Mouse (Mus musculus): ENCODE results near the gene Traf4. TPM values are rescaled to one million over a fixed set of nuclear protein-coding genes. Genes with fewer than 3 reads are reported as not detected.
A peak's percentile ranks its signal among the peaks of the same experiment; 100 is the strongest.
"Not testable (repeated sequence)": the region's sequence is repeated elsewhere in the genome, so short reads cannot be mapped to it uniquely, and the experiment has no call there.

Gene Traf4
- polyA plus RNA-seq, 1 experiment from 2014 or later = 73.9 TPM

DNA sequence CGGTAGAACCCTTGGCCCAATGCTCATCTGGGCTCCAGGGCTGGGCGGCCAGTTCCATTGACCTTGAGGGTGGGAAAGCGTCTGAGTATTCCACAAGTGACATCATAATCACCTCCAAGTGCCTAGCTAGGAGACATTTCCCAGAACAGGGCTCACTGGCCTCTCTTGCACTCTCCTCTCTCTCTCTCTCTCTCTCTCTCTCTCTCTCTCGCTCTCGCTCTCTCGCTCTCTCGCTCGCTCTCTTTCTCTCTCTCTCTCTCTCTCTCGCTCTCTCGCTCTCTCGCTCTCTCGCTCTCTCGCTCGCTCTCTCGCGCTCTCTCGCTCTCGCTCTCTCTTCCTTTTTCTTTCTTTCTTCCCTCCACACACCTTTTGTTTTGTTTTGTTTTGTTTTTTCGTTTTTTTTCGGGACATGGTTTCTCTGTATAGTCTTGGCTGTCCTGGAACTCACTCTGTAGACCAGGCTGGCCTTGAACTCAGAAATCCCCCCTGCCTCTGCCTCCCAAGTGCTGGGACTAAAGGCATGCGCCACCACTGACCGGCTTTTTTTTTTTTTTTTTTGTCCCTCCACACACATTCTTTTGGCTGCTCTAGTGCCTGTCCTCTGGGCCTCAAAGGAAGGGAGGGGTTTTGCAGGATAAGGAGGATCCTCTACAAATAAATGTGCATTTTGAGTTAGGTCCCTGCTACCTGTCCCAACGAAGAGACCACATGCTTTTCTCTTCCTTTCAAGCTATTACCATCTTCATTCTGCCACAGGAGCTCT lies 29.9 kb upstream of the Traf4 start:
- no peaks in the 10 kb centered on the region for H3K27me3 ChIP-seq (replicated peaks; ENCODE audit: control insufficient read depth, insufficient read depth, low read length)
- H3K36me3 ChIP-seq (ENCODE audit: control insufficient read depth, insufficient read depth, low read length) = 0 out of 2 replicates have a peak, but pooled peaks cover 7% of the 10 kb centered on the region
- 57% methylated on average over 23 of the region's 23 CpGs for WGBS
- no peak overlapping the region for H3K27ac ChIP-seq (ENCODE audit: low read length)
- H3K9ac ChIP-seq (ENCODE audit: low read depth, low read length) = peak overlapping the region; percentile 58
- ATAC-seq = no peak
- peak overlapping the region; percentile 67 for H3K4me2 ChIP-seq (ENCODE audit: low read depth, low read length)
- H3K4me3 ChIP-seq (ENCODE audit: low read length) = peak overlapping the region; percentile 57
- peaks cover 13% of the 10 kb centered on the region for H3K4me1 ChIP-seq (ENCODE audit: control insufficient read depth, insufficient read depth, low read length)
- H3K9me3 ChIP-seq (ENCODE audit: control insufficient read depth, low read length) = no peaks in the 10 kb centered on the region

DNA sequence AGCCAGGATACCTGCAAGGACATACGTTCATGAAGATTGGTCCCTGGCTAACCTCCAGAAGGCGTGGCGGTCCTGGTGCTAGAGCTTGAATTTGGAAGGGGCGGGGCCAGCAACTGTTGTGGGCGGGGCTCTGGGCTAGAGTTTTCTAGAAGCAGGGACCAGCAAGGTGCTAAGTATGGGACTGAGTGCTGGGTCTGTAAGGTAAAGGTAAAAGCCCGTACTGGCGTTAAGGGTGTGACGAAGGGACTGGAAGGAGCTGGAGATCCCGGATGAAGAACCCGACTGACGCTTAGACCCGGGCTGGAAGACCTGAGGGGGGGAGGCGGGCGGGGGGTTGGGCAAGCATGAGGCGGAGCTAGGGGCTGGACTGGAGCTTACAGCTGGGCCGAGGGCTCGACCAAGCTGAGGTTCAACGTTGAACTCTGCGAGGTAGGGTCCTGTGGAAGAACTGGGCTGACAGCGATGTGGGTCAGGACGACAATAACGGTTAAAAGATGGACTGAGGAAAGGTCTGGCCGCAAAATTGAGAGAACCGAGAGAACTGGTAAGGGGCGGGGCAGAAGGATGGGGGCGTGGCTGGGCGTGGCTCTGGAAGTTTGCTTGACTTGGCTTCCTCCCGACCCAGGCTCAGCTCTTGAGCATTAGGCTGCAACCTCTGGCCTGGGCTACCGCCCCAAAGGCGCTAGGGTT lies 29.2 kb upstream of the Traf4 start:
- peak overlapping the region; percentile 58 for H3K9ac ChIP-seq (ENCODE audit: low read depth, low read length)
- peak overlapping the region; percentile 67 for H3K4me2 ChIP-seq (ENCODE audit: low read depth, low read length)
- no peak overlapping the region for H3K27ac ChIP-seq (ENCODE audit: low read length)
- 0 out of 2 replicates have a peak, but pooled peaks cover 7% of the 10 kb centered on the region for H3K36me3 ChIP-seq (ENCODE audit: control insufficient read depth, insufficient read depth, low read length)
- 2% methylated on average over 30 of the region's 30 CpGs for WGBS
- H3K4me3 ChIP-seq (ENCODE audit: low read length) = peak overlapping the region; percentile 57
- peak; percentile 80 for ATAC-seq
- H3K9me3 ChIP-seq (ENCODE audit: control insufficient read depth, low read length) = no peaks in the 10 kb centered on the region
- peaks cover 20% of the 10 kb centered on the region for H3K4me1 ChIP-seq (ENCODE audit: control insufficient read depth, insufficient read depth, low read length)
- H3K27me3 ChIP-seq (replicated peaks; ENCODE audit: control insufficient read depth, insufficient read depth, low read length) = no peaks in the 10 kb centered on the region

DNA sequence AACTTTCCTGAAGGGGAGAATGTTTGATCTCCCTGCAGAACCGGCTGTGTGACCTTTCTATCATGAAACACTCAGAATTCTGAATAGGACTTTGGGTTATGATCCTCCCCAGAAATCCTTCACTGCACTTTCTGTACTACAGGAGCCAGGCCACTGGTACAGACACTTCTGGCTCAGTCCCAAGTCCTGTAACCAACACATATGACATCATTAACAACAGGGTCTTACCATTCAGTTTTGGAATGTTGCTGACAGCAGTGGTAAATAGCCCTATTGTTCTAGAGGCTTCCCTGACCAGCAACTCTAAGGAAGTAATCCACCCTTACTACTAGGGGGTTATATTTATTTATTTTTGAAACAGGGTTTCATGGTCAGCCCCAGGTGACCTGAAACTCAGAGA lies 27.7 kb upstream of the Traf4 start, which contains the start of gene Proca1:
Gene Proca1, plus strand, starts transcription at position 280 of the 400 bp plus-strand sequence.
- no peak for ATAC-seq
- H3K4me1 ChIP-seq (ENCODE audit: control insufficient read depth, insufficient read depth, low read length) = peaks cover 21% of the 10 kb centered on the region
- no peaks in the 10 kb centered on the region for H3K27me3 ChIP-seq (replicated peaks; ENCODE audit: control insufficient read depth, insufficient read depth, low read length)
- peak within 1 kb of the TSS; percentile 67; the same call in 1 of the 2 replicates for H3K4me2 ChIP-seq (ENCODE audit: low read depth, low read length)
- H3K27ac ChIP-seq (ENCODE audit: low read length) = no peak within 1 kb of the TSS
- no peaks in the 10 kb centered on the region for H3K9me3 ChIP-seq (ENCODE audit: control insufficient read depth, low read length)
- WGBS = 71% methylated on average over 1 of the region's 1 CpGs
- peak within 1 kb of the TSS; percentile 57 for H3K4me3 ChIP-seq (ENCODE audit: low read length)
- H3K9ac ChIP-seq (ENCODE audit: low read depth, low read length) = peak within 1 kb of the TSS; percentile 58; the same call in 1 of the 2 replicates
- 0 out of 2 replicates have a peak, but pooled peaks cover 7% of the 10 kb centered on the region for H3K36me3 ChIP-seq (ENCODE audit: control insufficient read depth, insufficient read depth, low read length)

DNA sequence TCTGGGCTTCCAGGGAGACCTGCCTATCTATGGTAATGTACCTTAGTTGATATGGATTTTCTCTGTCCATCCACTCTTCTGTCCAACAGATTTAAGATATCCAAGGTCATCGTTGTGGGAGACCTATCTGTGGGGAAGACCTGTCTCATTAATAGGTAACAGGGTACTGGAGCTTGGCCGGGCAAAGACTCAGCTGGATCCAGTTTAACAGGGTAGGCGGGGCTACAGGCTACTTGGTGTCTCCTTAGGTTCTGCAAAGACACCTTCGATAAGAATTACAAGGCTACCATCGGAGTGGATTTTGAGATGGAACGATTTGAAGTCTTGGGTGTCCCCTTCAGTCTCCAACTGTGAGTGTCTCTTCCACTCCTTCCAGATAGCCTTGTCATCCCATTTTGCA lies 24.7 kb upstream of the Traf4 start:
- no peaks in the 10 kb centered on the region for H3K27me3 ChIP-seq (replicated peaks; ENCODE audit: control insufficient read depth, insufficient read depth, low read length)
- H3K4me3 ChIP-seq (ENCODE audit: low read length) = peak overlapping the region; percentile 73
- H3K9ac ChIP-seq (ENCODE audit: low read depth, low read length) = peak overlapping the region; percentile 87; the same call in 1 of the 2 replicates
- peaks cover 18% of the 10 kb centered on the region for H3K4me1 ChIP-seq (ENCODE audit: control insufficient read depth, insufficient read depth, low read length)
- H3K4me2 ChIP-seq (ENCODE audit: low read depth, low read length) = peak overlapping the region; percentile 78
- peak overlapping the region; percentile 97 for H3K27ac ChIP-seq (ENCODE audit: low read length)
- no peak for ATAC-seq
- WGBS = 50% methylated on average over 6 of the region's 6 CpGs
- no peaks in the 10 kb centered on the region for H3K9me3 ChIP-seq (ENCODE audit: control insufficient read depth, low read length)
- H3K36me3 ChIP-seq (ENCODE audit: control insufficient read depth, insufficient read depth, low read length) = 0 out of 2 replicates have a peak, but pooled peaks cover 7% of the 10 kb centered on the region

DNA sequence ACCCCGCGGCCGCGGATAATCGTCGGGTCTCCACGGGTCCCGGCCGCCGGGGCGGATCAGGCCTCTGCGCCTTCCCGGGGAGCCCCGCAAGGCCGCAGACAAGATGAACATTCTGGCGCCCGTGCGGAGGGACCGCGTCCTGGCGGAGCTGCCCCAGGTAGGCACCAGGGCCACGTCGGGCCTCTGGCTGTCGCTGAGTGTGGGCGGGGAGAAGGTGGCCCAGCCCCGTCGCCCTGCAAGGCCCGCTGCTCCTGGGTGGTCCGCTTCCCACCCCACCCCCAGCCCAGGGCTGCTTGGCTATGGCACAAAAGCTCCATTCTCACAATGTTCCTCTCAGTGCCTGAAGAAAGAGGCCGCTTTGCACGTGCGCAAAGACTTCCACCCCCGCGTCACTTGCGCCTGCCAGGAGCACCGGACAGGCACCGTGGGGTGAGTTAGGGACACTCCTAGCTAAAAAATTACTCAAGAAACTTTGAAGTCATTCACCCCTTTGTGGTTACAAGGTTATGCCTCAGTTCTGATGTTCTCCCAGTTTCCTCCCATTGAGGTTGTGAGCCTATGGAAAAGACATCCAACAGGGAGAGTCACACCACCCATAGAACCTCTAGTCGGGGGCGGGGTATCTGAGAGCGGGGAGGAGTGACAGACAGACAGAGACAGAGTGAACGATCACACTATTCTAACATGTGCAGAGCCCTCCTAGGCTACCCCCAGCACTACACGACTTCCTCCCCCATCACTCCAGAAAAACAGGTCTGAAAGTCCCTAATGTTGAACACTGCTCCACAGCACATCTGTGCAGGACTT lies 24.0 kb upstream of the Traf4 start:
- no peaks in the 10 kb centered on the region for H3K9me3 ChIP-seq (ENCODE audit: control insufficient read depth, low read length)
- H3K27ac ChIP-seq (ENCODE audit: low read length) = peak overlapping the region; percentile 97
- H3K27me3 ChIP-seq (replicated peaks; ENCODE audit: control insufficient read depth, insufficient read depth, low read length) = no peaks in the 10 kb centered on the region
- ATAC-seq = peak; percentile 76
- H3K4me2 ChIP-seq (ENCODE audit: low read depth, low read length) = peak overlapping the region; percentile 78
- 0 out of 2 replicates have a peak, but pooled peaks cover 7% of the 10 kb centered on the region for H3K36me3 ChIP-seq (ENCODE audit: control insufficient read depth, insufficient read depth, low read length)
- H3K9ac ChIP-seq (ENCODE audit: low read depth, low read length) = peak overlapping the region; percentile 87
- WGBS = 1% methylated on average over 41 of the region's 42 CpGs
- peak overlapping the region; percentile 73 for H3K4me3 ChIP-seq (ENCODE audit: low read length)
- H3K4me1 ChIP-seq (ENCODE audit: control insufficient read depth, insufficient read depth, low read length) = peaks cover 14% of the 10 kb centered on the region

DNA sequence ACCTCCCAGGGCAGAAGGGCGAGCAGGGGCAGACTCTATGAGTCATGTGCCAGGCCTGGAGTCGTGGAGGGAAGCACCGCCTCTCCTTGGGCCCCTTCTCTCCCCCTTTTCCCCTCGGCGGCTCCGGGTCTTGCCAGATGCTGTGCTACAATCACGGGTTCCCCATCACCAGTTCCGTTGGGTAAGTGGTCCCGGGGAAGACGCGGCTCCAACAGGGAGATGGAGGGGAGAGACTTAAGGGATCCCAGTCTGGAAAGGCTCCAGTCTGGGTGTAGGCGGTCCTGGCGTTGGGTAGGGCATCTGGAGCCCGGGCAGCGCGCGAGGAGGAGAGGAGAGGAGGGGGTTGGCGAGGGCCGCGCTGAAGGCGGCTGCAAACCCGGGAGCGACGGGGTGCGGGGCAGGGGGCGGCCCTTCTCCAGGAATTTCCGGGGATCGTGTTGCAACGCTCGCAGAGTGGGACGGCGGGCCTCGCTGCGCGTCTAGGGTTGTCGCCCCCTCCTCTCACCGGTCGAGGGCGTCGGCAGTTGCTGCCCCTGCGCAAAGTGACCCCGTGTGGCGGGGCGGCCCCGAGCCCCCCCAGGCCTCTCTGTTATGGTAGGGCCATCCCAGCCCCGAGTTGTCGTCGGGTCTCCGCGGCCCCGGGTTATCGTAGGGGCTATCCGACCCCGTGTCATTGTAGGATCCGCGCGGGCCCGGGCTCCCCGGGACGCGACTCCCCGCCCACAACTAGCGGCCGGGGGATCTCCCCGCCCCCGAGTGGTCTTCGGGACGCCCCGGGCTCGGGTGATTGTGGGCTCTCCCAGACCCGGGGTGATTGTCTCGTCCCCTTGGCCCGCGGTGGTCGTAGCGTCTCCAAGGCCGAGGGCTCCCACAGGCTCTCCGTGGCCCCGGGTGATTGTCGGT lies 23.2 kb upstream of the Traf4 start, which contains the start of gene Rab34:
Gene Rab34, plus strand, starts transcription at position 100 of the 903 bp plus-strand sequence.
- Histone ChIP-seq H3K36me3 (ENCODE audit: control insufficient read depth, insufficient read depth, low read length) (0 out of 2 replicates have a peak, but pooled peaks cover 7% of the 10 kb centered on the region), H3K27ac (ENCODE audit: low read length) (peak within 1 kb of the TSS; percentile 97), H3K9ac (ENCODE audit: low read depth, low read length) (peak within 1 kb of the TSS; percentile 87), H3K9me3 (ENCODE audit: control insufficient read depth, low read length) (no peaks in the 10 kb centered on the region), H3K4me1 (ENCODE audit: control insufficient read depth, insufficient read depth, low read length) (peaks cover 10% of the 10 kb centered on the region), H3K27me3 (replicated peaks; ENCODE audit: control insufficient read depth, insufficient read depth, low read length) (no peaks in the 10 kb centered on the region), H3K4me2 (ENCODE audit: low read depth, low read length) (peak within 1 kb of the TSS; percentile 78), H3K4me3 (ENCODE audit: low read length) (peak within 1 kb of the TSS; percentile 73)
- ATAC-seq = peak; percentile 78
- under 1% methylated on average over 74 of the region's 80 CpGs for WGBS

DNA sequence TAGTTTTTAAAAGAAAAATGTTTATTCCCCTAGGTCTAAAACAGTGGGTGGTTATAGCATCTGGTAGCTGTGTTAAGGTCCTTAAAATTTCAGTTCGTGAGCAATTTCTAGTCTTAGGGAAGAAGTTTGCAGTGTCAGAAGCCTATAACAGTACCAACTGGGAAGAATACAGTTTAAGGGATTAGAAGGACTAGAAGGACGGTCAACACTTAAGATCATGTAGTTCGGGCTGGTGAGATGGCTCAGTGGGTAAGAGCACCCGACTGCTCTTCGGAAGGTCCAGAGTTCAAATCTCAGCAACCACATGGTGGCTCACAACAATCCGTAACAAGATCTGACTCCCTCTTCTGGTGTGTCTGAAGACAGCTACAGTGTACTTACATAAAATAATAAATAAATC lies 19.3 kb upstream of the Traf4 start:
- 90% methylated on average over 6 of the region's 6 CpGs for WGBS
- ATAC-seq; H3K9ac ChIP-seq (ENCODE audit: low read depth, low read length); H3K4me3 ChIP-seq (ENCODE audit: low read length); H3K27me3 ChIP-seq (replicated peaks; ENCODE audit: control insufficient read depth, insufficient read depth, low read length); H3K4me2 ChIP-seq (ENCODE audit: low read depth, low read length); H3K9me3 ChIP-seq (ENCODE audit: control insufficient read depth, low read length); H3K27ac ChIP-seq (ENCODE audit: low read length); H3K36me3 ChIP-seq (ENCODE audit: control insufficient read depth, insufficient read depth, low read length): not testable (repeated sequence)
- peaks cover 28% of the 10 kb centered on the region for H3K4me1 ChIP-seq (ENCODE audit: control insufficient read depth, insufficient read depth, low read length)

DNA sequence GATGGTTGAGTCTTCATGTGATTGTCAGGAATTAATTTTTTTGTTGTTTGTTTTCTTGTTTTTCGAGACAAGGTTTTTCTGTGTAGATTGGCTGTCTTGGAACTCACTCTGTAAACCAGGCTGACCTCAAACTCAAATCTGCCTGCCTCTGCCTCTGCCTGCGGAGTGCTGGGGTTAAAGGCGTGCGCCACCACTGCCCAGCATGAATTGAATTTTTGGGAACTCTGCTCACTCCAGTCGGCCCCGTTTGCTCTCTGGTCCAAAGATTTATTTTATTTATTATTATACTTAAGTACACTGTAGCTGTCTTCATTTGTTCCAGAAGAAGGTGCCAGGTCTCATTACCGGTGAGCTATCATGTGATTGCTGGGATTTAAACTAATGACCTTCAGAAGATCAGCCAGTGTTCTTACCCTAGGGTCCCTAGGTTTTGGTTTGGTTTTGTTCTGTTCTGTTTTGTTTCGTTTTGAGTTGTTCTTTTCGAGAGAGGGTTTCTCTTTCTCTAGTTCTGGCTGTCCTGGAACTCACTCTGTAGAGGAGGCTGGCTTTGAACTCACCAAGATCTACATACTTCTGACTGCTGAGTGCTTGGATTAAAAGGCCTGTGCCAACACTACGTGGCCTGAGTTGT lies 18.6 kb upstream of the Traf4 start:
- ATAC-seq = no peak
- WGBS = 52% methylated on average over 10 of the region's 10 CpGs
- peaks cover 32% of the 10 kb centered on the region for H3K4me1 ChIP-seq (ENCODE audit: control insufficient read depth, insufficient read depth, low read length)

More for the DNA sequence above, 18.6 kb upstream of the Traf4 start:
- peak overlapping the region; percentile 35 for H3K4me2 ChIP-seq (ENCODE audit: low read depth, low read length)
- H3K36me3 ChIP-seq (ENCODE audit: control insufficient read depth, insufficient read depth, low read length) = peaks cover 3% of the 10 kb centered on the region
- H3K27me3 ChIP-seq (replicated peaks; ENCODE audit: control insufficient read depth, insufficient read depth, low read length) = no peaks in the 10 kb centered on the region
- peak overlapping the region; percentile 94 for H3K4me3 ChIP-seq (ENCODE audit: low read length)
- no peak overlapping the region for H3K27ac ChIP-seq (ENCODE audit: low read length)
- no peak overlapping the region for H3K9ac ChIP-seq (ENCODE audit: low read depth, low read length)
- H3K9me3 ChIP-seq (ENCODE audit: control insufficient read depth, low read length) = no peaks in the 10 kb centered on the region
